Mouse (Mus musculus): ENCODE results near the gene Mif4gd. TPM values are rescaled to one million over a fixed set of nuclear protein-coding genes. Genes with fewer than 3 reads are reported as not detected.

Gene Mif4gd
- polyA plus RNA-seq, 1 experiment from 2014 or later = 29.1 TPM

DNA sequence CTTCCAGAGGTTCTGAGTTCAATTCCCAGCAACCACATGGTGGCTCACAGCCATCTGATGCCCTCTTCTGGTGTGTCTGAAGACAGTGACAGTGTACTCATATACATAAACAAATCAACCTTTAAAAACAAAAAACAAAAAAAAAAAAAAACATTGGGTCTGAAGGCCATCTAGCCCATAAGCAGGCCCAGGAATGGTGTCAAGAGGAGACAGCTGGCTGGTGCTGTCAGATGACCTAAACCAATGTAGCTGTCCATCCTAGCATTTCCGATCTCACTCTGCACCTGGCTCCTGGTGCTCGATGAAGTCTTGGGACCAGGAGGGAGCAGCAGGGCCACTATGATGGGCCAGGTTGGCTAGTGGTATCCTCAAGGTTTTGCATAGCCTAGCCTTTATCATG is 29.9 kb upstream of the Mif4gd start:
- 97% methylated on average over 2 of the region's 2 CpGs for WGBS
- peaks cover under 1% of the 10 kb centered on the region; the same call in 1 of the 2 replicates for H3K4me1 ChIP-seq

DNA sequence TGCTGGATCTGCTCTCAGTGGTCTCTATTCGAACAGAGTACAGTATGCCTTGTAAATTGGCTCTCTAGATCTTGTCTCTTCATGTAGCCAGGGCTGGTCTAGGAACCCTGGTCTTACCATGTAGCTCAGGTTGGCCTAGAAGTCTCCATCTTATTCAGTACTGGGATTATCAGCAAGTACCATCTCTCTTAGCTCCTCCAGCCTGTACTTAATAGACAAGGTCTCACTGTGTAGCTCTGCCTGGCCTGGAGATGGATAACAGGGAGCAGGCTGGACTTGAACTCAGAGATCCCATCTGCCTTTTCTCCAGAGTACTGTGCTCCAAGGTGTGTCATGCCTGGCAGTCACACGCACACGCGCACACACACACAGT is 28.9 kb upstream of the Mif4gd start:
- Histone ChIP-seq H3K27me3 (no peaks in the 10 kb centered on the region), H3K9ac (no peak overlapping the region), H3K9me3 (no peaks in the 10 kb centered on the region), H3K36me3 (peaks cover 27% of the 10 kb centered on the region), H3K4me2 (no peak overlapping the region), H3K4me1 (no peaks in the 10 kb centered on the region), H3K4me3 (no peak overlapping the region), H3K27ac (no peak overlapping the region)
- ATAC-seq (ENCODE audit: insufficient number of reproducible peaks, low FRiP score, low TSS enrichment, low read depth) = no peak
- 81% methylated on average over 4 of the region's 4 CpGs for WGBS

More for the DNA sequence above, 29.9 kb upstream of the Mif4gd start:
- Histone ChIP-seq H3K36me3 (peaks cover 36% of the 10 kb centered on the region), H3K9me3 (no peaks in the 10 kb centered on the region), H3K4me2 (no peak overlapping the region), H3K4me3 (no peak overlapping the region), H3K9ac (no peak overlapping the region), H3K27me3 (no peaks in the 10 kb centered on the region), H3K27ac (no peak overlapping the region)
- no peak for ATAC-seq (ENCODE audit: insufficient number of reproducible peaks, low FRiP score, low TSS enrichment, low read depth)

DNA sequence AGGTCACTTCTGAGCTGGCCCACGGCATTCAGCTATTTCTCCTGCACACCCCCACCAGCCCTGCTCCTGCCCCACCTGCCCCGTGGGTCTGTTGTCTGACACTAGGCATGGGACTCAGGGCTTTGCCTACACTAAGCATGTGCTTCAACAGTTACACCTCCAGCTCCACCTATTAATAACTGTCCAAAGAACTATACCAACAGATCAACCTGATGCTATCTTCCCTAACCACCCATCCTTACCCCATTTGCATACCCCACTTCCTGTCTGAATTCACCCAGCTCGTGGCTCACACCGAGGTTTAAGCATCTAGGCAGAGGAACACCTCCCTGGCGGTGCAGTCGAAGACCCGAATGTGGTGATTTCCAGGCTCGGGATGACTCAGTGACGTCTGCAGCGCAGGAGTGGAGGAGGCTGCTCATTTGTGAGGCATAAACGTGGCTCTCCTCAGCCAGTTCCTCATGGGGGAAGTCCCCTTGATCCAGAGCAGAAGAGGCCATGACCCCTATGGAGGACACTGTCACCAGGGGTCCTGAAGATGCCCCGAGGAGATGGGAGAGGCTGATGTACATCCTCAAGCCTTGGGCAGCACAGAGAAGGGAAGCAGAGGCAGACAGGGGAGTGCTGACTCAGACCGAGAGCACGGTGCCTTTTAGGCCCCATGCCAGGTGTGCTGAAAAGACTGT is 28.4 kb upstream of the Mif4gd start:
- Histone ChIP-seq H3K36me3 (peaks cover 22% of the 10 kb centered on the region), H3K4me2 (no peak overlapping the region), H3K9ac (no peak overlapping the region), H3K27ac (no peak overlapping the region), H3K9me3 (no peaks in the 10 kb centered on the region), H3K4me3 (no peak overlapping the region), H3K27me3 (no peaks in the 10 kb centered on the region), H3K4me1 (no peaks in the 10 kb centered on the region)
- no peak for ATAC-seq (ENCODE audit: insufficient number of reproducible peaks, low FRiP score, low TSS enrichment, low read depth)
- 50% methylated on average over 14 of the region's 14 CpGs for WGBS

DNA sequence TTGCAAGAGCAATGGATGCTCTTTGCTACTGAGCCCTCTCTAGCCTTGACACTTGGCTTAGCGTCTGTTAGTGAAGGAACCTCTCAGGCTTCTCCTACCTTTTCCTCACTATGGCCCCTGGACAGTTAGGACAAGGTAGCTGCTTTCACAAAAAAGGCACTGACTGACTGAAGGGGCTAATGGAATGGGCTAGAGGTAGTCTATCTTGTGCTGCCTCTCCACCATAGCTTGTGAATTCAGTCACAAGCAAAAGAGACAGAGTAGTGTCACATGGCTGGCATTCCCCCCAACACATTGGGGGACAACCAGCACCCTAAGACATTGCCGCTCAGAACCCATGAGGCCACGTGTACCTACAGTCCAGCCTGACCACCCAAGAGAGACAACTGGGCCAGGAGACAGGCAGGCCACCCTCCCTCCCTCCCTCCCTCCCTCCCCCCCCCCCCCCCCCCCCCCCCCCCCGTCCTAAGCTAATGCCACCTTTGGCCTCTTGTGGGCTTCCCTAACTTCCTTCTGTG is 27.6 kb upstream of the Mif4gd start:
- Histone ChIP-seq H3K4me1 (no peaks in the 10 kb centered on the region), H3K9me3 (no peaks in the 10 kb centered on the region), H3K4me3 (no peak overlapping the region), H3K36me3 (peaks cover 18% of the 10 kb centered on the region), H3K27ac (no peak overlapping the region), H3K9ac (no peak overlapping the region), H3K4me2 (no peak overlapping the region), H3K27me3 (no peaks in the 10 kb centered on the region)
- ATAC-seq (ENCODE audit: insufficient number of reproducible peaks, low FRiP score, low TSS enrichment, low read depth) = no peak
- WGBS = 79% methylated on average over 3 of the region's 4 CpGs

DNA sequence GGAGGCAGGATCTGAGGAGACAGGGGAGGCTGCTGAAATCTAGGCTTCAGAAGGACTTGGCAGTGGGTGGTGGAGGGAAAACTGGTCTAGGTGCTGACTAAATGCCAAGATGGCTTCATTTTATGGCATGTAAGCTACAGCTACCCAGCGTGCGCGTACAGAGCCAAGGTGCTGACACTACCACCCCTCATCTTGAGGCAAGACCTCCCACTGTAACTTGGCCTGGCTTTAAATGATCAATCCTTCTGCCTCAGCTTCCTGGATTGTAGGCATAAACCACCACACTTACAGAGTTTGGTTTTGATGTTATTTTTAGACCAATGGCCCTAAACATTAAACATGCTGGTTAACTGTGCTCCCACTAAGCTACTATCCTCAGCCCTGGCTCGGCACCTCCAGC is 26.8 kb upstream of the Mif4gd start:
- ATAC-seq (ENCODE audit: insufficient number of reproducible peaks, low FRiP score, low TSS enrichment, low read depth) = no peak
- H3K9ac ChIP-seq = no peak overlapping the region

DNA sequence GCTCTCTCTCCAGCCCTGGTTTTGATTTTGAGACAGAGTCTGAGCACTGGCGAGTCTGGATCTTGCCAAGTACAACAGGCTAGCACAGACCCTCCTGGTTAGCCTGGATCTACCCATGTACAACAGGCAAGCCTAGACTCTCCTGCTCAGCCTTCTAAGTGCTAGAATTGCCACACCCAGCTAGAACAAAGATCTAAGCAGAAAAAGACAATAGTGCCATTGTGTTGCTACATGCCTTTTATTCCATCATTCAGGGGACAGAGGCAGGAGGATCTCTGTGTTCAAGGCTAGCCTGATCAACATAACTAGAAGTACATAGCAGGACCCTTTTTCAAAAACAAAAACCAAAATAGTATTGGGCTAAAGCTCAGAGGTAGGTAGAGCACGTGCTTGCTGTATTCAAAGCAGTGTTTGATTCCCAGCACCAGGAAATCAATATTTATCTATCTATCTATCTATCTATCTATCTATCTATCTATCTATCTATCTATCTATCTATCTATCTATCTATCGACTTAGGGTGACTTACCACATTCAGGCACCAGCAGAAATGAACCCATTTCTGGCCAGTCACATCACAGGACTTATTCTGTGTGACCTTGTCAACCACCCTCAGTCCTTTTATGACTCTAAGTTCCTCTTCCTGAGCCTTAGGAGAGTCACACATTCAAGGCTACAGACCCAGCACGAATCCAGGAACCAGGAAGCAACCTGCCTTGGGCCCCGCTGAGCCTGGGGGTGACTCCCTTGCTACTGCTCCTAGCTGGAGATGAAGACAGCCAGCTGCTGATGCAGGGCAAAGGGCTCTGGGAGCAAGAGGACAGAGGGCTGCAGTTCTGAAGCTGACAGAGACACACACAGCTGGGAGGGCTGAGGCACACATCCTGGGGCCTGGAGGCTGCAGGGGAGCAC is 26.0 kb upstream of the Mif4gd start:
- no peak overlapping the region for H3K9ac ChIP-seq
- no peak overlapping the region for H3K4me3 ChIP-seq
- H3K27ac ChIP-seq = no peak overlapping the region
- H3K36me3 ChIP-seq = peaks cover 7% of the 10 kb centered on the region; the same call in 1 of the 2 replicates
- no peak overlapping the region for H3K4me2 ChIP-seq
- ATAC-seq (ENCODE audit: insufficient number of reproducible peaks, low FRiP score, low TSS enrichment, low read depth) = no peak
- 76% methylated on average over 5 of the region's 5 CpGs for WGBS
- H3K27me3 ChIP-seq = no peaks in the 10 kb centered on the region
- H3K9me3 ChIP-seq = no peaks in the 10 kb centered on the region
- no peaks in the 10 kb centered on the region for H3K4me1 ChIP-seq

More for the DNA sequence above, 26.8 kb upstream of the Mif4gd start:
- Histone ChIP-seq H3K36me3 (peaks cover 13% of the 10 kb centered on the region), H3K27ac (no peak overlapping the region), H3K4me3 (no peak overlapping the region), H3K9me3 (no peaks in the 10 kb centered on the region), H3K4me1 (no peaks in the 10 kb centered on the region), H3K4me2 (no peak overlapping the region), H3K27me3 (no peaks in the 10 kb centered on the region)
- 70% methylated on average over 4 of the region's 4 CpGs for WGBS

DNA sequence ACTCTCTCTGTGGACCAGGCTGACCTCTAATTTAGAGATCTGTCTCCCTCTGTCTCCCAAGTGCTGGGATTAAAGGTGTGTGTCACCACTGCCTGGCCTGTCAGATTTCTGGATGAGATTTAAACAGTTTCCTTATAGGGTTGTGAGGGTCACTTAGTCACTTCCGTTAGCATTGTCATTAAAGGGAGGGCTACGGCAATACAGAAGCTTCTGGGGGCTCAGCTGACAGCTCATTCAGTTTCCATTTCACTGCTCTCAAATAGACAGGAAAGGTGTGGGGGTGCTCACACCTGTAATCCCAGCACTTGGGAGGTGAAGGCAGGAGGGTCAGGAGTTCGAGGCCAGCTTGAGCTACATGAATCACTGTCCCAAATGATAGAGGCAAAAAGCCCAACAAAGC is 24.2 kb upstream of the Mif4gd start:
- no peak overlapping the region for H3K9ac ChIP-seq
- H3K27me3 ChIP-seq = no peaks in the 10 kb centered on the region
- no peaks in the 10 kb centered on the region for H3K9me3 ChIP-seq
- no peaks in the 10 kb centered on the region for H3K4me1 ChIP-seq
- WGBS = 69% methylated on average over 3 of the region's 3 CpGs
- no peaks in the 10 kb centered on the region for H3K36me3 ChIP-seq
- H3K27ac ChIP-seq = no peak overlapping the region
- no peak overlapping the region for H3K4me2 ChIP-seq
- no peak overlapping the region for H3K4me3 ChIP-seq
- no peak for ATAC-seq (ENCODE audit: insufficient number of reproducible peaks, low FRiP score, low TSS enrichment, low read depth)

DNA sequence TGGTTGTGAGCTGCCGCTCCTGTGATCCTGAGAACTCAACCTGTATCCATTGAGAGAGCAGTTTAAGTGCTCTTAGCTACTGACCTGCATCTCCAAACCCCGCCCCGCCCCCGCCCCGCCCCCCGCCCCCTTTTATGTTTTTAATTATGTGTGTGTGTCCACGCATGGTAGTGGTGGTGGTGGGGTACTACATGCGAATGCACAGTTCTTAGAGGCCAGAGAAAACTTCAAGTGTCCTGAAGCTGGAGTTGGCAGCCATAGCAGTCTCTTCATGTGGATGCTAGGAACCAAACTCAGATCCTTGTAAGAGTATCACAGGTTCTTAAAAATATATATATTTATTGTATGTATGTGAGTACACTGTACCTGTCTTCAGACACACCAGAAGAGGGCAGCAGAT is 22.7 kb upstream of the Mif4gd start:
- Histone ChIP-seq H3K27ac (no peak overlapping the region), H3K4me2 (no peak overlapping the region), H3K4me3 (no peak overlapping the region), H3K4me1 (0 out of 2 replicates have a peak, but pooled peaks cover 2% of the 10 kb centered on the region), H3K9me3 (no peaks in the 10 kb centered on the region), H3K27me3 (no peaks in the 10 kb centered on the region), H3K9ac (no peak overlapping the region), H3K36me3 (no peaks in the 10 kb centered on the region)
- 62% methylated on average over 8 of the region's 8 CpGs for WGBS
- no peak for ATAC-seq (ENCODE audit: insufficient number of reproducible peaks, low FRiP score, low TSS enrichment, low read depth)

DNA sequence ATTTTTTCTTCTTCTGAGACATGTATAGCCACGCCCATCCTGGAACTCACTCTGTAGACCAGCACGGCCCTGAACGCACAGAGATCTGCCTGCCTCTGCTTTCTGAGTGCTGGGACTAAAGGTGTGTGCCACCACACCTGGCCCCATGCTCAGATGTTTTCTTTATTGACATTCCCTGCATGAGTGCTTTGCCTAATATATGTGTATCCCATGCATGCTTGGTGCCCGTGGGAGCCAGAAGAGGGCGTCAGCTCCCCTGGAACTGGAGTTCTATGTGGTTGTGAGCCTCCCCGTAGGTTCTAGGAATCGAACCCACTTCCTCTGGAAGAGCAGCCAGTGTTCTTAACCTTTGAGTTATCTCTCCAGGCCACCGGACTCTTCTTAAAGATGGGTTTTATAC is 22.3 kb upstream of the Mif4gd start:
- no peaks in the 10 kb centered on the region for H3K27me3 ChIP-seq
- H3K4me2 ChIP-seq = no peak overlapping the region
- ATAC-seq (ENCODE audit: insufficient number of reproducible peaks, low FRiP score, low TSS enrichment, low read depth) = no peak
- no peak overlapping the region for H3K4me3 ChIP-seq
- H3K27ac ChIP-seq = no peak overlapping the region
- 0 out of 2 replicates have a peak, but pooled peaks cover 2% of the 10 kb centered on the region for H3K4me1 ChIP-seq
- no peaks in the 10 kb centered on the region for H3K36me3 ChIP-seq
- 84% methylated on average over 8 of the region's 8 CpGs for WGBS
- H3K9ac ChIP-seq = no peak overlapping the region
- no peaks in the 10 kb centered on the region for H3K9me3 ChIP-seq

DNA sequence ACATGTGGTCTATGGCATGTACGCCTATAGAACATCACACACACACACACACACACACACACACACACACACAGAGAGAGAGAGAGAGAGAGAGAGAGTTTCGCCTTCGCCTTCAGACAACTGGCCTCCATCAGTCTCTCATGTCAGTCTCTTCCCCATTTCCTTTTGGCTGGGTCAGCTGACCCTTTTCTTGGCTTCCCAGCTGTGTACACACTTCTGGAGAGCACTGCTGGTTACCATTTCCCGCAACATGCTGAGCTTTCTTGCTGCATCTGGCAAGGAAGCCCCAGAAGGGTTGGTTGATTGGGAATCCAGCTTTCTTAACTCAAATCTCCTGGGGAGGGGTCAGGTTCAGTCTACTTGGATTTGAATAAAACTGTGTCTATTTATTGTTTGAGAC is 21.3 kb upstream of the Mif4gd start:
- Histone ChIP-seq H3K4me2 (no peak overlapping the region), H3K4me3 (no peak overlapping the region), H3K36me3 (no peaks in the 10 kb centered on the region), H3K9me3 (no peaks in the 10 kb centered on the region), H3K4me1 (0 out of 2 replicates have a peak, but pooled peaks cover 2% of the 10 kb centered on the region), H3K27ac (no peak overlapping the region), H3K27me3 (no peaks in the 10 kb centered on the region), H3K9ac (no peak overlapping the region)
- whole genome bisulfite sequencing = 65% methylated on average over 4 of the region's 4 CpGs
- no peak for ATAC-seq (ENCODE audit: insufficient number of reproducible peaks, low FRiP score, low TSS enrichment, low read depth)

DNA sequence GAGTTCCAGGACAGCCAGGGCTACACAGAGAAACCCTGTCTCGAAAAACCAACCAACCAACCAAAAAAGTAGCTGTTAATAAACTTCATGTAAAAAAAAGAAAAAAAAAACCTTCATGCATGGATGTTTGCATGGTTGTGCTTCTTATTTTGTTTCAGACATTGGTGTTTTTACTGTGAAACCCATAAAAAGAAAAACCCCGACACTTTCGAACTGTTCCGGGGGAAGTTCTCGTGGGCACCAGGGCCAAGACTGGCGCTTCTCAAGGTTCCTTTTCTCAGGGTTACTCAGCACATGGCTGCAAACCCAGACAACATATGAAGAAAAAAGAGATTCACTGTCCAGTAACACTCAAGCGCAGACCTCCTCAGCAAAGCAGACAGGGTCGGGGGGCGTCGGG is 20.1 kb upstream of the Mif4gd start:
- H3K36me3 ChIP-seq = no peaks in the 10 kb centered on the region
- H3K27me3 ChIP-seq = no peaks in the 10 kb centered on the region
- H3K4me2 ChIP-seq = no peak overlapping the region
- 87% methylated on average over 10 of the region's 10 CpGs for WGBS
- H3K4me1 ChIP-seq = 0 out of 2 replicates have a peak, but pooled peaks cover 2% of the 10 kb centered on the region
- H3K9ac ChIP-seq = no peak overlapping the region
- H3K27ac ChIP-seq = no peak overlapping the region
- H3K4me3 ChIP-seq = no peak overlapping the region
- no peak for ATAC-seq (ENCODE audit: insufficient number of reproducible peaks, low FRiP score, low TSS enrichment, low read depth)
- H3K9me3 ChIP-seq = no peaks in the 10 kb centered on the region

DNA sequence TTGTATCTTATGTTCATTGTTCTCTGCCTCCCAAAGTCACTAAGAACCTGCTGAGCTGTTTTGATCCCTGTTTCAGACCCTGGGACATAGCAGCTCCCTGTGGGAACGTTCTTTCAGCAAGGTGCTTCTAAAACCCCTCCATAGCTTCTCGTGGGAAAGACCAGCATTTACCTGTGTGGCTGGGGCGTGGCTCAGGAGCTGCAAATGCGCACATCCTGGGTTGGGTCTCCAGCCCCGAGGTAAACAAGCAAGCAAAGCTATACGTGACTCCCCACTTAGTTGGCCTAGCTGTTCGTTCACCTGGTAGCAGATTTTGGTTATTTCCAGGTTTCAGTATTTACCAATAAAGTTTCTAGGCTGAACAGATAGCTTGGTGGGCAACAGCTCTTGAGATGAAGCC is 19.5 kb upstream of the Mif4gd start:
- ATAC-seq (ENCODE audit: insufficient number of reproducible peaks, low FRiP score, low TSS enrichment, low read depth) = no peak
- H3K27ac ChIP-seq = no peak overlapping the region
- no peaks in the 10 kb centered on the region for H3K27me3 ChIP-seq
- H3K4me2 ChIP-seq = no peak overlapping the region
- 70% methylated on average over 7 of the region's 7 CpGs for WGBS
- H3K9ac ChIP-seq = no peak overlapping the region
- H3K9me3 ChIP-seq = no peaks in the 10 kb centered on the region
- H3K36me3 ChIP-seq = no peaks in the 10 kb centered on the region
- peaks cover 8% of the 10 kb centered on the region for H3K4me1 ChIP-seq
- H3K4me3 ChIP-seq = no peak overlapping the region

Measured in limb, embryonic 15.5 days (tissue).